Mouse (Mus musculus) left cerebral cortex, postnatal 25 days (tissue): ENCODE data around the gene Senp5. TPM values are rescaled to one million over a fixed set of nuclear protein-coding genes. Genes with fewer than 3 reads are reported as not detected.

ENCODE experiments used
- DNase-seq, 2 experiments: peaks; one replicate each; pipeline ENCODE4 v3.0.0; 2022; ENCODE audit warnings: low spot score in 2 of 2, mixed read lengths in 1 of 2
- intact Hi-C: fragments of 180-260 bp; cut with DNase I; formaldehyde crosslinking; loops from one replicate; pipeline ENCODE4 v1.15.1; 2025
- microRNA-seq, 2 experiments: library from miRNA; unstranded; fragments of <30 nt; microRNA quantifications; one replicate each; pipeline ENCODE4 v1.2.0; 2022
- total RNA-seq, 2 experiments: library from RNA; stranded (reverse); gene quantifications; 2 replicates each; pipeline ENCODE4 v1.2.3; 2021

Gene Senp5
- total RNA-seq, 2 experiments from 2014 or later = 45.1 to 46.0 TPM

DNA sequence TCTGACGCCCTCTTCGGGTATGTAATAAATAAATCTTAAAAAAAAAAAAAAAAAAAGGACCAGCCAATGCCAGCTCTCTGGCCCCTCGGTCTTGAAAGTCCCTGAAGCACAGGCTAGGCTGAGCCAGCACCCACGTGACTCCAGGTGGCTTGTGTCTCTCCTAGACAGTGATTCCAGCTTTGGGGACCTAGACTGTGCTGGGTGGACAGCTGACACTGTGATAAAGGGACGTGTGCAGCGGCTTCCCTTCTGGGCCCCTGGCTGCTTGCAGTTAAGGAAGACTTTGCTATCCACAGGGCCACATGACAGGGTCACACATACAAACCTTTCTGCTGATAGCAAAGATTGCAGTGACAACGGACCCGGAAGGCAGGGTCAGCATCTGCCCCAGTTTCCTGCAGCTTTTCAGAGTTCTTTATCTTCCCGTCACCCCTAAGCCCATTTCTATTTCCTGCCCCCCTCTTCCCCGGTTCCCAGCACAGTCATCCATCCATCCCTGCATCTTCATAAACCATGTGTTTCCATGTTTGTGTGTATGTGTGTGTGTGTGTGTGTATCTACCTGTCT, 92.7 kb downstream of the Senp5 start:
- intact Hi-C loops = no loop called here
- no peak for DNase-seq

Small RNA genes lying within 50 kb of the gene (microRNA-seq; reads per million reads assigned to microRNA genes)
- 0 reads per million in 2 experiments for gene Gm26269

Other genes with a start within 250 kb of the Senp5 start
- gene Meltf, start 124.5 kb downstream of the Senp5 start, total RNA-seq = under 1 TPM; 0.30 to 0.55 TPM
- 10 to 100 TPM; 23.3 to 25.1 TPM for gene Pigz, start 69.4 kb downstream of the Senp5 start, total RNA-seq
- gene 0610012G03Rik, start 54.8 kb downstream of the Senp5 start, total RNA-seq = 10 to 100 TPM; 45.3 to 47.3 TPM
- gene Ncbp2, start 54.8 kb downstream of the Senp5 start, total RNA-seq = 10 to 100 TPM; 50.9 to 53.8 TPM
- gene Pak2, start 76.1 kb upstream of the Senp5 start, total RNA-seq = 10 to 100 TPM; 25.6 to 26.0 TPM
- gene Pigx, start 96.5 kb upstream of the Senp5 start, total RNA-seq = 10 to 100 TPM; 23.9 to 27.1 TPM
- 10 to 100 TPM; 74.3 to 74.5 TPM for gene Cep19, start 96.5 kb upstream of the Senp5 start, total RNA-seq
- gene Nrros, start 162.3 kb upstream of the Senp5 start, total RNA-seq = 1 to 10 TPM; 7.9 to 8.9 TPM
- not detected for gene Bex6, start 176.5 kb upstream of the Senp5 start, total RNA-seq
- 10 to 100 TPM; 46.8 to 49.6 TPM for gene Fbxo45, start 243.9 kb upstream of the Senp5 start, total RNA-seq
- gene Wdr53, start 243.9 kb upstream of the Senp5 start, total RNA-seq = 10 to 100 TPM; 11.8 to 12.6 TPM